Mouse (Mus musculus) brain, embryonic 14.5 days (tissue): ENCODE measurements at regions not wholly inside any gene's neighbourhood (a gene's known extent, or its start where the extent isn't known, plus 50 kb on each side); places are given as distances from the start of the nearest gene placed in this dataset.

Source experiments
- CTCF ChIP-seq: fragments of 200-500 bp; IDR thresholded peaks from 2 replicates; pipeline ENCODE4 v1.5.1; 2012; ENCODE audit warnings: inconsistent platforms, mild to moderate bottlenecking, moderate library complexity, borderline replicate concordance; ENCODE audit not compliant: insufficient read depth, insufficient read length; ENCODE audit errors: extremely low read depth
- POLR2A ChIP-seq: fragments of 200-500 bp; IDR thresholded peaks from 2 replicates; pipeline ENCODE4 v1.6.1; 2012; ENCODE audit warnings: mild to moderate bottlenecking, inconsistent platforms, borderline replicate concordance; ENCODE audit not compliant: poor library complexity, insufficient read depth, insufficient read length, severe bottlenecking; ENCODE audit errors: extremely low read depth

GRCm38 (mm10) chr3:44323205-44323604, 1055.0 kb upstream of the Pcdh10 start:
- TF ChIP-seq CTCF (no peak), POLR2A (no peak)
